Mouse (Mus musculus) liver, postnatal 0 days (tissue): ENCODE results near the gene Padi4.

Experiments used
- CTCF ChIP-seq: sonication (generic); IDR thresholded peaks from 2 replicates; pipeline ENCODE4 v1.5.1; 2016; ENCODE audit warnings: antibody characterized with exemption, low read depth
- EP300 ChIP-seq: IDR thresholded peaks from 2 replicates; pipeline ENCODE4 v1.6.1; 2016; ENCODE audit warnings: antibody characterized with exemption, low read depth, mild to moderate bottlenecking

- no peak for TF ChIP-seq EP300
- TF ChIP-seq CTCF, result no peak
These were observed 41.2 kb downstream of the Padi4 start for GRCm38 (mm10) chr4:140732871-140733270.
